In genomic region chr15:95772374-95772773, GRCm38 (mm10) we compare ENCODE assay signal across 22 mouse cellular contexts. TPM values are rescaled to one million over a fixed set of nuclear protein-coding genes. Genes with fewer than 3 reads are reported as not detected.
A peak's percentile ranks its signal among the peaks of the same experiment; 100 is the strongest.
DNase-seq lines count a peak whose midpoint lies in the region; ATAC-seq and TF ChIP-seq lines count a peak whose summit lies in the region.
"Had no signal": no experiment of that assay in that cellular context is flagged by ENCODE, and none has a peak within 500 bp of the region (broad histone marks: within the 10 kb centered on the region; RNA-seq: fewer than 3 reads in every experiment).

No protein-coding gene starts in this region.

- no peak overlapping the region for H3K9ac ChIP-seq in heart, adult 2 months (ENCODE audit: low read depth, low read length)
- H3K9ac ChIP-seq: forebrain, embryonic 13.5 days; liver, embryonic 15.5 days; stomach, embryonic 15.5 days had no signal

- no peaks in the 10 kb centered on the region for H3K27me3 ChIP-seq in heart, adult 2 months (ENCODE audit: control insufficient read depth, insufficient read depth, low read length)
- H3K27me3 ChIP-seq: forebrain, embryonic 13.5 days; liver, embryonic 15.5 days; stomach, embryonic 15.5 days had no signal

- peak overlapping the region; percentile 9 for H3K4me3 ChIP-seq in layer of hippocampus, adult 2 months
- H3K4me3 ChIP-seq in heart, adult 2 months: no peak overlapping the region
- H3K4me3 ChIP-seq: forebrain, embryonic 13.5 days; liver, embryonic 15.5 days; megakaryocyte, embryonic 14.5 days; stomach, embryonic 15.5 days had no signal

- no peaks in the 10 kb centered on the region for H3K36me3 ChIP-seq in heart, adult 2 months (ENCODE audit: control insufficient read depth, insufficient read depth, low read length)
- H3K36me3 ChIP-seq: liver, embryonic 15.5 days; stomach, embryonic 15.5 days had no signal

- DNase-seq in layer of hippocampus, adult 2 months (ENCODE audit: low spot score in 2 of 2): no peak
- DNase-seq in layer of hippocampus, postnatal 25 days (ENCODE audit: extremely low spot score in 1 of 2, low spot score in 1 of 2): no peak
- DNase-seq in A20 (ENCODE audit: low read depth, low spot score): peak; percentile 80
- DNase-seq in MEL-GATA-1-ER (ENCODE audit: extremely low read depth, low read depth): peak; percentile 94
- no peak for DNase-seq in c-Kit-positive CD71-positive TER-119-positive erythroid progenitor cells, embryonic 14.5 days (ENCODE audit: low spot score)
- DNase-seq in thymus, postnatal 36 days: no peak
- no peak for DNase-seq in heart, adult 2 months
- DNase-seq: adrenal gland, postnatal 36 days; cerebellum, adult 2 months; heart, adult 18-20 months; kidney, adult 11 months; kidney, postnatal 14 days; lung, postnatal 10 days; right cerebral cortex, postnatal 14 days; spleen, adult 18-20 months; thymus, adult 18-20 months had no signal

- intact Hi-C loops in heart, adult 2 months (cut with DNase I): loop anchor here (2.0 kb wide), 2 partner anchors 108 to 170 kb away; no protein-coding TSS in a partner anchor

- no peak for TF ChIP-seq CTCF in layer of hippocampus, adult 2 months (conservative IDR thresholded peaks at IDR 0.05)
- no peak for TF ChIP-seq CTCF in heart, adult 2 months (IDR thresholded peaks at IDR 0.05)

- 62% methylated on average over 13 of the region's 13 CpGs for WGBS in heart, adult 2 months

- TF ChIP-seq POLR2A in heart, adult 2 months (IDR thresholded peaks at IDR 0.05; ENCODE audit: insufficient read depth, low read depth, low read length): no peak

- ATAC-seq in granulocyte monocyte progenitor cell, adult 5-6 weeks (replicated peaks; ENCODE audit: poor library complexity, severe bottlenecking): peak; percentile 43
- ATAC-seq: forebrain, embryonic 13.5 days; midbrain, embryonic 16.5 days had no signal

- TF ChIP-seq EP300 in heart, adult 2 months (IDR thresholded peaks at IDR 0.05; ENCODE audit: insufficient read depth, low read depth, low read length): no peak

- H3K4me1 ChIP-seq in heart, adult 2 months (ENCODE audit: control insufficient read depth, insufficient read depth, low read length): no peaks in the 10 kb centered on the region
- H3K4me1 ChIP-seq: liver, embryonic 15.5 days; stomach, embryonic 15.5 days had no signal

- H3K27ac ChIP-seq in layer of hippocampus, adult 2 months: peak overlapping the region; percentile 53
- no peak overlapping the region for H3K27ac ChIP-seq in heart, adult 2 months
- H3K27ac ChIP-seq: forebrain, embryonic 13.5 days; liver, embryonic 15.5 days; stomach, embryonic 15.5 days had no signal

- no peaks in the 10 kb centered on the region for H3K79me2 ChIP-seq in heart, adult 2 months (replicated peaks; ENCODE audit: control insufficient read depth, insufficient read depth, low read length)

RNA-seq across cellular contexts. Expression of gene Ano6, which starts 18.3 kb away (rescaled TPM):
- 10 to 100 TPM; 26.9 to 32.4 TPM for total RNA-seq in layer of hippocampus, adult 2 months (2021)
- 10 to 100 TPM; 20.7 to 23.9 TPM for total RNA-seq in layer of hippocampus, postnatal 25 days (2021)
- 25.3 and 28.8 TPM in 2 replicates for total RNA-seq in granulocyte monocyte progenitor cell, adult 5-6 weeks (2014; fragmentation: Nextera tagmentation)
- total RNA-seq in granulocyte monocyte progenitor cell, adult 5-6 weeks (2017): 28.7 and 30.9 TPM in 2 replicates
- total RNA-seq in heart, adult 2 months (2021): 10 to 100 TPM; 17.3 to 19.6 TPM
- polyA plus RNA-seq in heart, adult 2 months (2012; rRNA removed): 14.1 and 22.5 TPM in 2 replicates

Comparison
In these comparisons a context has a peak if more than half of its experiments do, and no peak if none do; other contexts are left out.
1. DNase-seq: peak in A20 (single experiment) and MEL-GATA-1-ER (single experiment); none in layer of hippocampus, adult 2 months (0 of 2), layer of hippocampus, postnatal 25 days (0 of 2), c-Kit-positive CD71-positive TER-119-positive erythroid progenitor cells, embryonic 14.5 days (single experiment), thymus, postnatal 36 days (0 of 2) and heart, adult 2 months (0 of 2).